Mouse (Mus musculus): ENCODE data around the gene Olfr642. TPM values are rescaled to one million over a fixed set of nuclear protein-coding genes. Genes with fewer than 3 reads are reported as not detected.

Gene Olfr642
- total RNA-seq (2021) = not detected
- long read RNA-seq, experiment 1 = 0 reads
- long read RNA-seq, experiment 2 = 0 reads

- no peak within 1 kb of the TSS for H3K4me3 ChIP-seq
- intact Hi-C loops (cut with DNase I) = no loop called here
- no peak for DNase-seq (ENCODE audit: extremely low spot score in 1 of 2, low spot score in 2 of 2)
- no peak for TF ChIP-seq CTCF (IDR thresholded peaks at IDR 0.05)
- H3K27ac ChIP-seq = no peak within 1 kb of the TSS
Measured at GRCm38 (mm10) chr7:104052566-104052965, at the start of gene Olfr642. Gene Olfr642, minus strand, starts transcription at chr7:104052666.

GRCm38 (mm10) chr7:104085365-104085764 lies 32.9 kb upstream of the Olfr642 start, which contains the start of gene Olfr645:
Gene Olfr645, minus strand, starts transcription at chr7:104085465.
- no peak for DNase-seq (ENCODE audit: extremely low spot score in 1 of 2, low spot score in 2 of 2)
- no peak within 1 kb of the TSS for H3K4me3 ChIP-seq
- TF ChIP-seq CTCF (IDR thresholded peaks at IDR 0.05) = no peak
- no peak within 1 kb of the TSS for H3K27ac ChIP-seq
- intact Hi-C loops (cut with DNase I) = no loop called here

GRCm38 (mm10) chr7:104071769-104072168 lies 19.3 kb upstream of the Olfr642 start, which contains the start of gene Olfr644:
Gene Olfr644, minus strand, starts transcription at chr7:104071869.
- Histone ChIP-seq H3K4me3 (no peak within 1 kb of the TSS), H3K27ac (no peak within 1 kb of the TSS)
- no peak for DNase-seq (ENCODE audit: extremely low spot score in 1 of 2, low spot score in 2 of 2)
- TF ChIP-seq CTCF (IDR thresholded peaks at IDR 0.05) = no peak
- intact Hi-C loops (cut with DNase I) = no loop called here

GRCm38 (mm10) chr7:104061345-104061744 lies 8.9 kb upstream of the Olfr642 start, which contains the start of gene 4930516K23Rik:
Gene 4930516K23Rik, minus strand, starts transcription at chr7:104061445.
- Histone ChIP-seq H3K27ac (no peak within 1 kb of the TSS), H3K4me3 (no peak within 1 kb of the TSS)
- intact Hi-C loops (cut with DNase I) = no loop called here
- no peak for DNase-seq (ENCODE audit: extremely low spot score in 1 of 2, low spot score in 2 of 2)
- no peak for TF ChIP-seq CTCF (IDR thresholded peaks at IDR 0.05)

GRCm38 (mm10) chr7:104059215-104059614 lies 6.7 kb upstream of the Olfr642 start:
- no peak for TF ChIP-seq CTCF (IDR thresholded peaks at IDR 0.05)
- Histone ChIP-seq H3K27ac (no peak overlapping the region), H3K4me3 (no peak overlapping the region)
- intact Hi-C loops (cut with DNase I) = no loop called here
- DNase-seq (ENCODE audit: extremely low spot score in 1 of 2, low spot score in 2 of 2) = no peak

- intact Hi-C loops (cut with DNase I) = no loop called here
- no peak overlapping the region for H3K4me3 ChIP-seq
- no peak overlapping the region for H3K27ac ChIP-seq
- DNase-seq (ENCODE audit: extremely low spot score in 1 of 2, low spot score in 2 of 2) = no peak
- no peak for TF ChIP-seq CTCF (IDR thresholded peaks at IDR 0.05)
Measured at GRCm38 (mm10) chr7:104050745-104051144, 1.7 kb downstream of the Olfr642 start.

GRCm38 (mm10) chr7:104035145-104035544 lies 17.3 kb downstream of the Olfr642 start, which contains the start of gene Olfr641:
Gene Olfr641, plus strand, starts transcription at chr7:104035445.
- intact Hi-C loops (cut with DNase I) = no loop called here
- DNase-seq (ENCODE audit: extremely low spot score in 1 of 2, low spot score in 2 of 2) = no peak
- Histone ChIP-seq H3K27ac (no peak within 1 kb of the TSS), H3K4me3 (no peak within 1 kb of the TSS)
- no peak for TF ChIP-seq CTCF (IDR thresholded peaks at IDR 0.05)

GRCm38 (mm10) chr7:104026978-104027377 lies 25.5 kb downstream of the Olfr642 start:
- intact Hi-C loops (cut with DNase I) = no loop called here

GRCm38 (mm10) chr7:104025473-104025872 lies 27.0 kb downstream of the Olfr642 start, which contains the start of gene Olfr640:
Gene Olfr640, minus strand, starts transcription at chr7:104025573.
- no peak for DNase-seq (ENCODE audit: extremely low spot score in 1 of 2, low spot score in 2 of 2)
- H3K4me3 ChIP-seq = no peak within 1 kb of the TSS
- no peak within 1 kb of the TSS for H3K27ac ChIP-seq
- no peak for TF ChIP-seq CTCF (IDR thresholded peaks at IDR 0.05)
- intact Hi-C loops (cut with DNase I) = no loop called here

More at GRCm38 (mm10) chr7:104026978-104027377, 25.5 kb downstream of the Olfr642 start:
- Histone ChIP-seq H3K27ac (no peak overlapping the region), H3K4me3 (no peak overlapping the region)
- no peak for DNase-seq (ENCODE audit: extremely low spot score in 1 of 2, low spot score in 2 of 2)
- no peak for TF ChIP-seq CTCF (IDR thresholded peaks at IDR 0.05)

- no peak for DNase-seq (ENCODE audit: extremely low spot score in 1 of 2, low spot score in 2 of 2)
- intact Hi-C loops (cut with DNase I) = no loop called here
- Histone ChIP-seq H3K27ac (no peak overlapping the region), H3K4me3 (no peak overlapping the region)
- no peak for TF ChIP-seq CTCF (IDR thresholded peaks at IDR 0.05)
Measured at GRCm38 (mm10) chr7:104021651-104022050, 30.8 kb downstream of the Olfr642 start.

- intact Hi-C loops (cut with DNase I) = no loop called here
- TF ChIP-seq CTCF (IDR thresholded peaks at IDR 0.05) = no peak
- DNase-seq (ENCODE audit: extremely low spot score in 1 of 2, low spot score in 2 of 2) = no peak
- Histone ChIP-seq H3K4me3 (no peak overlapping the region), H3K27ac (no peak overlapping the region)
Measured at GRCm38 (mm10) chr7:104018953-104019352, 33.5 kb downstream of the Olfr642 start.

GRCm38 (mm10) chr7:104017203-104017602 lies 35.3 kb downstream of the Olfr642 start, which contains the start of gene Olfr639:
Gene Olfr639, minus strand, starts transcription at chr7:104017303.
- no peak for DNase-seq (ENCODE audit: extremely low spot score in 1 of 2, low spot score in 2 of 2)
- intact Hi-C loops (cut with DNase I) = no loop called here
- Histone ChIP-seq H3K4me3 (no peak within 1 kb of the TSS), H3K27ac (no peak within 1 kb of the TSS)
- TF ChIP-seq CTCF (IDR thresholded peaks at IDR 0.05) = no peak

- no peak overlapping the region for H3K27ac ChIP-seq
- no peak for TF ChIP-seq CTCF (IDR thresholded peaks at IDR 0.05)
- intact Hi-C loops (cut with DNase I) = no loop called here
- DNase-seq (ENCODE audit: extremely low spot score in 1 of 2, low spot score in 2 of 2) = no peak
- H3K4me3 ChIP-seq = no peak overlapping the region
Measured at GRCm38 (mm10) chr7:103999124-103999523, 53.3 kb downstream of the Olfr642 start.
